Mouse (Mus musculus) cerebellum, adult 2 months (tissue): Measurements from ENCODE around the gene Epha2.

ENCODE experiments used
- CTCF ChIP-seq: fragments of 200-500 bp; IDR thresholded peaks from 2 replicates; pipeline ENCODE4 v1.5.1; 2011; ENCODE audit warnings: low read depth, mild to moderate bottlenecking, control low read depth, low read length, moderate library complexity, borderline replicate concordance; ENCODE audit not compliant: insufficient read depth
- POLR2A ChIP-seq: fragments of 200-500 bp; IDR thresholded peaks from 2 replicates; pipeline ENCODE4 v1.6.1; 2011; ENCODE audit warnings: low read length, control low read depth, borderline replicate concordance; ENCODE audit not compliant: insufficient read depth

GRCm38 (mm10) chr4:141271721-141272120 is 29.3 kb upstream of the Epha2 start:
- TF ChIP-seq POLR2A, result no peak
- no peak for TF ChIP-seq CTCF
